Mouse (Mus musculus): Measurements from ENCODE around the gene Olfr374. TPM values are rescaled to one million over a fixed set of nuclear protein-coding genes. Genes with fewer than 3 reads are reported as not detected.
"Not testable (repeated sequence)": the region's sequence is repeated elsewhere in the genome, so short reads cannot be mapped to it uniquely, and the experiment has no call there.

Olfr374 gene
- polyA plus RNA-seq, 1 experiment from 2014 or later, result 0.17 TPM

- ATAC-seq (ENCODE audit: low read depth) (no peak), DNase-seq (ENCODE audit: low spot score) (no peak)
- 70% methylated on average over 6 of the region's 6 CpGs for WGBS
- Histone ChIP-seq H3K4me1 (ENCODE audit: control insufficient read depth, insufficient read depth, low read length) (no peaks in the 10 kb centered on the region), H3K36me3 (ENCODE audit: control insufficient read depth, insufficient read depth, low read length) (no peaks in the 10 kb centered on the region), H3K27ac (replicated peaks; ENCODE audit: low read depth, low read length) (no peak overlapping the region), H3K4me3 (ENCODE audit: low read depth, low read length) (no peak overlapping the region), H3K27me3 (replicated peaks; ENCODE audit: control insufficient read depth, insufficient read depth, low read length) (no peaks in the 10 kb centered on the region), H3K4me2 (ENCODE audit: low read depth, low read length) (no peak overlapping the region), H3K9me3 (ENCODE audit: control insufficient read depth, low read length) (no peaks in the 10 kb centered on the region), H3K9ac (ENCODE audit: low read depth, low read length) (no peak overlapping the region)
These were observed 4.0 kb downstream of the Olfr374 start for GRCm38 (mm10) chr8:72110876-72111275.

GRCm38 (mm10) chr8:72112486-72112885, 5.6 kb downstream of the Olfr374 start:
- Histone ChIP-seq H3K9ac (ENCODE audit: low read depth, low read length) (no peak overlapping the region), H3K4me3 (ENCODE audit: low read depth, low read length) (no peak overlapping the region), H3K4me2 (ENCODE audit: low read depth, low read length) (no peak overlapping the region), H3K36me3 (ENCODE audit: control insufficient read depth, insufficient read depth, low read length) (no peaks in the 10 kb centered on the region), H3K27me3 (replicated peaks; ENCODE audit: control insufficient read depth, insufficient read depth, low read length) (no peaks in the 10 kb centered on the region), H3K4me1 (ENCODE audit: control insufficient read depth, insufficient read depth, low read length) (no peaks in the 10 kb centered on the region), H3K27ac (replicated peaks; ENCODE audit: low read depth, low read length) (no peak overlapping the region), H3K9me3 (ENCODE audit: control insufficient read depth, low read length) (no peaks in the 10 kb centered on the region)
- no peak for DNase-seq (ENCODE audit: low spot score)
- 70% methylated on average over 3 of the region's 3 CpGs for WGBS
- no peak for ATAC-seq (ENCODE audit: low read depth)

- DNase-seq (ENCODE audit: low spot score) (no peak), ATAC-seq (ENCODE audit: low read depth) (no peak)
- Histone ChIP-seq H3K4me2 (ENCODE audit: low read depth, low read length) (no peak overlapping the region), H3K36me3 (ENCODE audit: control insufficient read depth, insufficient read depth, low read length) (no peaks in the 10 kb centered on the region), H3K9ac (ENCODE audit: low read depth, low read length) (no peak overlapping the region), H3K27me3 (replicated peaks; ENCODE audit: control insufficient read depth, insufficient read depth, low read length) (no peaks in the 10 kb centered on the region), H3K27ac (replicated peaks; ENCODE audit: low read depth, low read length) (no peak overlapping the region), H3K9me3 (ENCODE audit: control insufficient read depth, low read length) (no peaks in the 10 kb centered on the region), H3K4me3 (ENCODE audit: low read depth, low read length) (no peak overlapping the region), H3K4me1 (ENCODE audit: control insufficient read depth, insufficient read depth, low read length) (no peaks in the 10 kb centered on the region)
- 87% methylated on average over 2 of the region's 2 CpGs for WGBS
These were observed 8.4 kb downstream of the Olfr374 start for GRCm38 (mm10) chr8:72115202-72115601.

GRCm38 (mm10) chr8:72118616-72119015, 11.8 kb downstream of the Olfr374 start:
- no peaks in the 10 kb centered on the region for H3K4me1 ChIP-seq (ENCODE audit: control insufficient read depth, insufficient read depth, low read length)
- H3K4me3 ChIP-seq (ENCODE audit: low read depth, low read length), result no peak overlapping the region
- no peaks in the 10 kb centered on the region for H3K36me3 ChIP-seq (ENCODE audit: control insufficient read depth, insufficient read depth, low read length)
- ATAC-seq (ENCODE audit: low read depth), result no peak
- no peaks in the 10 kb centered on the region for H3K9me3 ChIP-seq (ENCODE audit: control insufficient read depth, low read length)
- WGBS, result 58% methylated on average over 4 of the region's 4 CpGs
- H3K27ac ChIP-seq (replicated peaks; ENCODE audit: low read depth, low read length), result no peak overlapping the region
- H3K4me2 ChIP-seq (ENCODE audit: low read depth, low read length), result no peak overlapping the region
- H3K27me3 ChIP-seq (replicated peaks; ENCODE audit: control insufficient read depth, insufficient read depth, low read length), result no peaks in the 10 kb centered on the region
- H3K9ac ChIP-seq (ENCODE audit: low read depth, low read length), result no peak overlapping the region
- no peak for DNase-seq (ENCODE audit: low spot score)

GRCm38 (mm10) chr8:72121486-72121885, 14.6 kb downstream of the Olfr374 start:
- H3K9ac ChIP-seq (ENCODE audit: low read depth, low read length); H3K36me3 ChIP-seq (ENCODE audit: control insufficient read depth, insufficient read depth, low read length); ATAC-seq (ENCODE audit: low read depth); H3K27ac ChIP-seq (replicated peaks; ENCODE audit: low read depth, low read length); DNase-seq (ENCODE audit: low spot score); H3K4me1 ChIP-seq (ENCODE audit: control insufficient read depth, insufficient read depth, low read length); H3K4me3 ChIP-seq (ENCODE audit: low read depth, low read length); H3K27me3 ChIP-seq (replicated peaks; ENCODE audit: control insufficient read depth, insufficient read depth, low read length); H3K9me3 ChIP-seq (ENCODE audit: control insufficient read depth, low read length); H3K4me2 ChIP-seq (ENCODE audit: low read depth, low read length): not testable (repeated sequence)
- 48% methylated on average over 3 of the region's 3 CpGs for WGBS

- H3K9ac ChIP-seq (ENCODE audit: low read depth, low read length), result no peak overlapping the region
- ATAC-seq (ENCODE audit: low read depth) (no peak), DNase-seq (ENCODE audit: low spot score) (no peak)
- WGBS, result 26% methylated on average over 1 of the region's 1 CpGs
- no peaks in the 10 kb centered on the region for H3K4me1 ChIP-seq (ENCODE audit: control insufficient read depth, insufficient read depth, low read length)
- H3K36me3 ChIP-seq (ENCODE audit: control insufficient read depth, insufficient read depth, low read length), result no peaks in the 10 kb centered on the region
- H3K9me3 ChIP-seq (ENCODE audit: control insufficient read depth, low read length), result no peaks in the 10 kb centered on the region
- no peak overlapping the region for H3K27ac ChIP-seq (replicated peaks; ENCODE audit: low read depth, low read length)
- no peaks in the 10 kb centered on the region for H3K27me3 ChIP-seq (replicated peaks; ENCODE audit: control insufficient read depth, insufficient read depth, low read length)
- H3K4me2 ChIP-seq (ENCODE audit: low read depth, low read length), result no peak overlapping the region
- no peak overlapping the region for H3K4me3 ChIP-seq (ENCODE audit: low read depth, low read length)
These were observed 15.2 kb downstream of the Olfr374 start for GRCm38 (mm10) chr8:72121997-72122396.

GRCm38 (mm10) chr8:72127834-72128233, 21.0 kb downstream of the Olfr374 start:
- Histone ChIP-seq H3K9me3 (ENCODE audit: control insufficient read depth, low read length) (no peaks in the 10 kb centered on the region), H3K4me2 (ENCODE audit: low read depth, low read length) (no peak overlapping the region), H3K4me1 (ENCODE audit: control insufficient read depth, insufficient read depth, low read length) (no peaks in the 10 kb centered on the region), H3K9ac (ENCODE audit: low read depth, low read length) (no peak overlapping the region), H3K4me3 (ENCODE audit: low read depth, low read length) (no peak overlapping the region), H3K27me3 (replicated peaks; ENCODE audit: control insufficient read depth, insufficient read depth, low read length) (no peaks in the 10 kb centered on the region), H3K27ac (replicated peaks; ENCODE audit: low read depth, low read length) (no peak overlapping the region), H3K36me3 (ENCODE audit: control insufficient read depth, insufficient read depth, low read length) (no peaks in the 10 kb centered on the region)
- ATAC-seq (ENCODE audit: low read depth) (no peak), DNase-seq (ENCODE audit: low spot score) (no peak)
- WGBS, result 90% methylated on average over 1 of the region's 1 CpGs

GRCm38 (mm10) chr8:72131251-72131650, 24.4 kb downstream of the Olfr374 start:
- H3K4me2 ChIP-seq (ENCODE audit: low read depth, low read length), result no peak overlapping the region
- DNase-seq (ENCODE audit: low spot score) (peak; percentile 42), ATAC-seq (ENCODE audit: low read depth) (no peak)
- WGBS, result 27% methylated on average over 2 of the region's 2 CpGs
- peak overlapping the region; percentile 29; the same call in 1 of the 2 replicates for H3K27ac ChIP-seq (replicated peaks; ENCODE audit: low read depth, low read length)
- H3K9ac ChIP-seq (ENCODE audit: low read depth, low read length), result no peak overlapping the region
- no peaks in the 10 kb centered on the region for H3K4me1 ChIP-seq (ENCODE audit: control insufficient read depth, insufficient read depth, low read length)
- H3K4me3 ChIP-seq (ENCODE audit: low read depth, low read length), result no peak overlapping the region
- H3K27me3 ChIP-seq (replicated peaks; ENCODE audit: control insufficient read depth, insufficient read depth, low read length), result no peaks in the 10 kb centered on the region
- no peaks in the 10 kb centered on the region for H3K36me3 ChIP-seq (ENCODE audit: control insufficient read depth, insufficient read depth, low read length)
- no peaks in the 10 kb centered on the region for H3K9me3 ChIP-seq (ENCODE audit: control insufficient read depth, low read length)

GRCm38 (mm10) chr8:72131901-72132300, 25.1 kb downstream of the Olfr374 start:
- no peak overlapping the region for H3K9ac ChIP-seq (ENCODE audit: low read depth, low read length)
- peaks cover under 1% of the 10 kb centered on the region for H3K4me1 ChIP-seq (ENCODE audit: control insufficient read depth, insufficient read depth, low read length)
- no peak for ATAC-seq (ENCODE audit: low read depth)
- H3K27me3 ChIP-seq (replicated peaks; ENCODE audit: control insufficient read depth, insufficient read depth, low read length), result no peaks in the 10 kb centered on the region
- no peaks in the 10 kb centered on the region for H3K9me3 ChIP-seq (ENCODE audit: control insufficient read depth, low read length)
- WGBS, result 61% methylated on average over 2 of the region's 2 CpGs
- H3K4me3 ChIP-seq (ENCODE audit: low read depth, low read length), result no peak overlapping the region
- no peak overlapping the region for H3K4me2 ChIP-seq (ENCODE audit: low read depth, low read length)
- no peaks in the 10 kb centered on the region for H3K36me3 ChIP-seq (ENCODE audit: control insufficient read depth, insufficient read depth, low read length)
- H3K27ac ChIP-seq (replicated peaks; ENCODE audit: low read depth, low read length), result peak overlapping the region; percentile 29; the same call in 1 of the 2 replicates
- DNase-seq (ENCODE audit: low spot score), result no peak
